Mouse (Mus musculus): ENCODE data around the gene Lrrtm3.

Lrrtm3 gene

DNA sequence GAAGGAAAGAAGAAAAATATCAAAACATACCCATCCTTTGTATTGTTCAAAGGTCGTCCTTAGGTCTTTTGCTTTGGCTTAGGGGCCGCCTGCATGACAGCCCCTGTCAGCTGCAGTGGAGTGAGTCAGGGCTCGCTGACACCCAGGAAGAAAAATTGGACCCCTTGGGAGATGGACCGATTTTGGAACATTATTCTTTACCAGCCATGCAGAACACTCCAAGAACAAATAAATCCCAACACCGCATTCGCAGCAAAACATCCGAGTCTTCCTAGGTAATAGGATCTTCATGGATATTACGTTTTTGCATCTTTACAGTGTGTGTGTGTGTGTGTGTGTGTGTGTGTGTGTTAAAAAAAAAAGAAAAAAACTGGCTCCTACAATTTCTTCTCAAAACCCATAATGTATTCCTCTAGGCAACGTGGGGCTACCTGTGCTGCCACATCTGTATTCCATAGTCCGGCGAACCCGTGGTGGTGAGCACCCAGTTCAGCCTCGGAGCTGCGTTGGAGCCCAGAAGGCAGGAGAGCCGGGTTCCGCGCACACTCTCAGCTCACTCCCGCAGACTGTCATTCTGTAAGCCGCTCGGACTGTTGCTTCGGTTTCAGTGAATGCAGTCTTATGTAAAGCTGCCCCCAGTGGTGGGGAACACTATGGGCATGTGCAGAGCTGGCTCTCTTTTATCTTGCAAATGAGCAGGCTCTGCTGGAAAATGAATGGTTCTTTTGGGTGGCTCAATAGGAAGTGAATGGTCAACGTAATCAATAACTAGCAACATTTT lies at the start of gene Lrrtm3:
Gene Lrrtm3, minus strand, starts transcription at position 598 of the 781 bp plus-strand sequence.
- DNase-seq, result peak; percentile 9

DNA sequence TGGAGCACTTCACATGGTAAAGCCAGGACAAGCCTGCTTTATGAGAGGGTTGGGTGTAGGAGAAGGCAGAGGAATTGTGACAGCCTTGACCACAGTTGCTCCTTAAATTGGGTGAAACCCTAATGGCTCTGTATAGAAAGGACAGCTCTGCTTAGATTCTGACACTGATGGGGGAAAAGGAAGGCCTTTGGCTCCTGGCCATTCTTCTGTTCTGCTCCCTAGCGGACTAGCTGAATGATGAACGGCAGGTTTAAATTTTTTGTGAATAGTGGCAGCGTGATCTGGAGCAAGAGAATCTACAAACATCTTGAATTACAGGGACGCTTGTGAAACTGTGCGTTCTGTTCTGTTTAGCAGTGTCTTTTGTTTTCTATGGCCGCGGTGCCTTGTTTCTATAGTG lies 45.4 kb upstream of the Lrrtm3 start:
- DNase-seq, result no peak

DNA sequence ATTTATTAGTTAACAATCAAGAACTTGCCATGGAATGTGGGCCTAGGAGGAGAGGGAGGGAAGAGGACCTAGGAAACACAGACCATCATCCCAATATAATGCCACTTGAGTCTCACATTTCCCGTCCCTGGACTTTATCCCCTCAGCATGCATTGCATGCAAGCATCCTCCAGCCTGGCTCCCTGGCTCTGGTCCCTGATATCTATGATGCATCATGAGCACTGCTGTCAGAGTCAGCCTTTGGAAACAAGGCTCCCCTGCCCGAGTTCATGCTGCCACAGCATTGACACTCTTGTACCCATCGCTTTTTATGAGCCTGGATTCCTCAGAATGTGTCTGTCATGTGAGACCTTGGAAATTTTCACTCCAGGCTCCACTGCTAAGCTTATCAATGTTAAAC lies 43.4 kb upstream of the Lrrtm3 start:
- no peak for DNase-seq

DNA sequence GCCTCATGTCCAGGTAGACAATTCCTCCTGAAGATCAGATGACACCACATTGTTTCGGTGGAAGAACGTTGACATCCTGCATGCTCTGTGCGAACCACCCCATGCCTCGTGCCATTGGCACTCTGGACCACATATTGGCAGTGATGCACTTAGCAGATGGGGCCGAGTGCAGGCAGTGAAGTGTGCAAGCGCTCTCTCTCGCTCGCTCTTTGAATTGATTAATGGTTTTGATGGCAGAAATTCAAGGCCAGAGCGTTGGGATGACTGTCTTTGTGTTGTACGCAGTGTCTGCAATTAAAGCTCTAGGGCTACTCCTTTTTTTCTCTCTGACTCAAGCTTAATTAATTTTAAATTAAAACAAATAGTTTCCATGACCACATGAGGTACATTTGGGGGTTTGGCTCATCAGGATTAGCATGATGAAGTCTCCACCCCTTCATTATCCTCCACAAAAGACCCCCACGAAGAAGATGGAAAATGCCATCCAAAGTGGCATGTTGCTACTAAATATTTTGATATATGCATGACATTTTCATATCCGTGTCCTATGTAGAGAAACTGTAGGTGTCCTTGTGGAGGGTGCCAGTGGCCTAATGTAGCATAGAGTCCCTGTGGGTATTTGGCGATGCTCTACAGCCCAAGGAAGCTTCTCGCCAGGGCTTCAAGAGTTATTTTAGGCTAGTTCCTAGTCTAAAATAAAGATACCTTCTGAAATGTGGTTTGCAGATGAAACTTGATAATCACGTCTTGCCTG lies 40.5 kb upstream of the Lrrtm3 start:
- DNase-seq, result no peak

DNA sequence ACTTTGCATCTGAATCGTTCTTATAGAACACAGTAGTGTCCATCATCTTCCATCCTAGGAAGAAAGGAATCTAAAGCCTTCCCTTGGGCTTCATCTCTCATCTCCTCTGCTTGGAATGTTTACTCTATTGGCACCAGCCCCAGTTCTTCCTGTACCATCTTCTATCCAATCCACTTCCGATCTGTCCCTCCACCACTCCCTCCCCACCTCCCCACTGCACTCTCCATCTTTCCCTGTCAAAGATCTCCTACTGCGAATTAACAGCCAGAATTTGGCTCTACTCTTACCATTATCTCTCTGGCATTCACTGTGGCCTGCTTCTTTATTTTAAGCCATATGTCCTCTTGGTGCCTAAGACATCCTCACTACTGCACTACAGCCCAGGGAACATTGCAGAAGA lies 28.8 kb upstream of the Lrrtm3 start:
- no peak for DNase-seq

DNA sequence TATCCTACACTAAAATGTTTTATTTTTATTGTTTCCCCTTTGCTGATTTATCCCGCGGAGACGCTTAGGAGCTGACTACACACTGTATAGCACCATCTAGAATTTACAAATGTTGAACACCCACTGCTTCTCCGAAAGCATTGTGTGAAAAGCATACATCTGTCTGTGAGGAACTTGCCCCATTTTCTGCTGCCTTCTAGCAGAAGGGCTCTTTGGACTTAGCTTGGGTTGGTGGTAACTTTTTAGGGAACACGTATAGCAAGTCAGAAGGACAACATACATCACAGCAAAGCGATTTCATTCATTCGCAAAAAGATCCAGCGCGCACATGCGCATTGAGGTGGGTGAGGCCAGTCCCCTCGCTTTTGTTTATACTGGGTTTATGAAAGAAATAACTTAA lies 25.2 kb upstream of the Lrrtm3 start:
- no peak for DNase-seq

DNA sequence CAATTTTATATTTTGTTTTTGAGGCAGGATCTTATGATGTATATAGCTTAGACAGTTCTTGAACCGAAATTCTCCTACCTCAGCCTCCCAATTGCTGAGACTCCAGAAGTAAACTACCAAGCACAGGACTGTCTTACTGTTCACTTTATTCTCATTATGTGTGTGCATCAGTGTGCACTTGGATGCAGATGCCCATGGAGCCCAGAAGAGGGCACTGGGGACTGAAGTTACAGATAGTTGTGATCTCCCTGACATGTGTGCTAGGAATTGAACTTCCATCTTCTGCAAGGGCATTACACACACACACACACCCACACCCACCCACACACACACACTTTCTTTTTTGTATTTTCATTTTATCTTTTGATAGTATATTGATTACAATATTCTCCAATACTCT lies 6.5 kb upstream of the Lrrtm3 start:
- no peak for DNase-seq

DNA sequence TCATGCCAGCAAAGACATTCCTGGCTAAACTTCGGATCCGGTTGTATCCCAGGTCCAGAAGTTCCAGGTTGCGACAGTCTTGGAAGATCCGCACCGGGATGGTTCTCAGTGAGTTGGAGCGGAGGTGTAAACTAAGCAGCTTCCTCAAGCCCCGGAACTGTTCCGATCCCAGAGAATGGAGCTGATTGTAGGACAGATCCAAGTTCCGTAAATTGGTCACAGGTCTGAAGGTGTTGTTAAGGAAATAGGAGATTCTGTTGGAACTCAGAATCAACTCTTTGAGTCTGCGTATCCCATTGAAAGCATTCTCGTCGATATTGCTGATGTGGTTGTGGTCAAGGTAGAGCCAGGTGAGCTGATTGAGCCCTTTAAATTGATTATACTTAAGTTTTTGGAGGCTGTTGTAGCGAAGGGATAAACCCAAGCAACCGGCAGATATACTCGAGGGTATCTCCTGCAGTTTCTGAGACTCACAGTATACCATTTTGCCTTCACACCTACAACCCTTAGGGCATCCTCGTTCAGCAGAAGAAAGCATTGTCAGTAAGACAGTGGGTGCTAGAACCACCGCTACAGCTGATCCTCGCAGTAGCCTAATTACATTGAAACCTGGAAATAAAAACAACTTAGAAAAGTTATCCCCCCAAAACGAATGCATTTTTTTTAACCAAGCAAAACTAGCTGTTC lies 1.2 kb downstream of the Lrrtm3 start:
- DNase-seq, result no peak

DNA sequence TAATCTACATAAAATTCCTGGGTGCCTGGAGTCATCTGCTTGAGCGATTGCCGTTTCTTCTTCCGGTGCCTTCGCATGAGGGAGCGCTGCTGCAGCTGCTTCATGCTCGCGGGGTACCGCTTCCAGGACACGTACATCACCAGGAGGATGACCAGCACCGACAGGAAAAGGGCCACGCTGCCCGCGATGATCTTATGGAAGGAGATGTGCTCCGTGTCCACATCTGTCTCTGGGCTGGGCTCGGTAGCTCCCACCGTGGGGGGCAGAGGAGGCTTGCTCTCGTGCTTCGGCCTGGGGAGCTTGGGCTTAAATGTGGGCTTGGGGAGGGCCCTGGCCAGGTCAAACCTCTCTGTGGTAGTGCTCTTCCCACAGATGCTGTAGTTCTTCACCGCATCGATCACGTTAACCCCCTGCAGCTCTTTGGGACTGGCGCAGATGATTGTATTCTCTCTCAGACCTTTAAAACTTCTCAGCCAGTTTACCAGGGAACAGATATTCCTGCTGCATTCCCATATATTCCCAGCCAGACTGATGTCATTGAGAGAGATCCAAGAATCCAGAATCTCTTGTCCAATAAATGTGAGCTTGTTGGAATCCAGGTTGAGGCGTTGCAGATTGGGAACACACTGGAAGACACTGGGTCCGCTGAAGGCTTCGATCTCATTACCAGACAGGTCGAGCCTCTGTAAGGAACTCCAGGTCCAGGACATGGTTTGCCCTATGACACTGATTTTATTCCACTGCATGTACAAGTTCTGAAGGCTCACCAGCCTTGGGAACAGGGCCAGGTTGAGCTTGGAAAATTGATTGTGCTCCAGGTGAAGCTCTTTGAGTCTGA lies 1.9 kb downstream of the Lrrtm3 start:
- no peak for DNase-seq

DNA sequence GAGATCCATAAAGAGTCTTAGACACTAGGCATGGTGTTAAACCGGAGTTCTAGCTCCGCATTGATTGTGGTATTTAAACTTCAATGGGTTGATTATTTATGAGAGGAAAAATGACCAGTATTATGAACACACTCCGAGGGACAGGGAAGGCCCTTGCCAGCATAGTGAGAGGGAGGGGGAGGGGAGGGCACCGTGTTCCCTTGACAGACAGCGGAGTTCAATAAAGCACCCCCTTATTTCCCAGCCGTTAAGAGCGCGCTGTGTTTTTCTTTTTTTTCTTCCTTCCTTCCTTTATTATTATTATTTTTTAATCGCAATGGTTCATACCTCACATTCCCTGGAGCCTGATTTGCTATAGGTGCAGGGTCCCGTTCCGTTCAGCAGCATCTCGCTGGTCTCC lies 2.6 kb downstream of the Lrrtm3 start:
- no peak for DNase-seq

DNA sequence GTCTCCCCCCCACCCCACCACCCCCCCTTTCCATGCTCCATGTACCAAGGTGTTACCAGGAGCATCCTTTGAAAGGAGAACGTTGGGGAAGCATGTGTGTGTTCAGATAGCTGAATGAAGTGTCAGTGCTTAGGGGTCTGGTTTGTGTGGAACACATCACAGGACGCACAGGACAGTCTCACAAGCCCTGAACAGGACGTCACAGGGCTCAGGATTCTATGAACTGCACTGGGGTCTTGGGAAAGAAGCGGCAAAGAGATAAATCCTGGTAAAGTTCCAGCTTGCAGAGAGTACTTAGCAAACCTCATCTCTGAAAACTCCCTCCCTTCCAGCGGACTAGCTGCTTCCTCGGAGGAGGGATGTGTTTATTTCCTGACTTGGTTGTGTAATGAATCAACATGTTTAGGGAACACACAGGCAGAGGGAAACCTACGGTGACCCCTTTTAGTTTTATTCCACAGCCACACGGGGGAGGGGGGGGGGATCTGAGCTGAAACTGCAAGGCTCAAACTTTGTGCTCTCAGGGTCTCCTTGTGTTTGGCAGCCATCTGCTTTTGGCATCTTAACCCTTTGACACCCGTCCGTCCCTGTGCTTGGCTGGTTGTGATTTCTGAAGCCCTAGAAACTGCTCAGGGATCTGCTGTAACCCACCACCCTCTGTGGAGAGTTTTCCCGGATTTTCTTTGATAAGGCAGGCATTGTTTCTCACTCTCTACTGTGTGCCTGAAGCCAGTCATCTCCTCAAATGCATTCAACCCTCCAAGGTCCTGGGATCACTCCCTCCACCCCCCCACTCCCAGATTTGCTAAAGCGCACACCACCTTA lies 3.3 kb downstream of the Lrrtm3 start:
- DNase-seq, result no peak

DNA sequence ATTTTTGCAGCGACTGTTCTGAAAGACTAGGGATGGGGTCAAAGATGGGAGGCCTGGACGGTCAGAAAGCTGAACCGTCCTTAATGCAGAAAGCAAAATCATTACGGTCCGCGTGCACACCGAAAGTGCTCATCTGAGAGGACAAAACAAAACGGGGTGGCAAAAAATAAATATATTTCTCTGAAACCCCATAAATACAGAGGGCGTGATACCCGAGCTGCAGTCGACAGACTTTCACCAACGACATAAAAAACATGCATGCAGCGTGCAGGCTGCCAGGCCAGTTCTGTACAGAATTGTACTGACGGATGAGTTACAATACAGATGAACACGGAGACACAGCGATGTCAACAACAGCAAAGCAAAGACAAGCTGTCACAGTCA lies 3.9 kb downstream of the Lrrtm3 start:
- DNase-seq, result no peak

DNA sequence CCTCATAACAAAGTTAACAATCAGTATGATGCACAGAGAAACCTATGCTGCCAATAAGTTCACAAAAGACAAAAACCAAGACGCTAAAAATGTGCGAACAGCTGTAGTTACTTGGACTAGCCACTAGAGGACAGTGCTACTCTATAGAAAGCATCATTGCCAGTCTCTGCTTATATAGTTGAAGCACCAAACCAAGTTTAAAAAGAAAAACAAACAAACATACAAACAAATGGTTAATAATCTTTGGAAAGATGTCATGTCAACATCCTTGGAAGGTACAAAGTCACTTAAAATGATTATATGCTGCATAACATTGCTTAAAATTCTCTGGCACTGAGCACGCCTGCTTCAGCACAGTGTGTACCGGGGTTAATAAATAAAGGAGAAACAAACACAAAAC lies 5.6 kb downstream of the Lrrtm3 start:
- DNase-seq, result no peak

DNA sequence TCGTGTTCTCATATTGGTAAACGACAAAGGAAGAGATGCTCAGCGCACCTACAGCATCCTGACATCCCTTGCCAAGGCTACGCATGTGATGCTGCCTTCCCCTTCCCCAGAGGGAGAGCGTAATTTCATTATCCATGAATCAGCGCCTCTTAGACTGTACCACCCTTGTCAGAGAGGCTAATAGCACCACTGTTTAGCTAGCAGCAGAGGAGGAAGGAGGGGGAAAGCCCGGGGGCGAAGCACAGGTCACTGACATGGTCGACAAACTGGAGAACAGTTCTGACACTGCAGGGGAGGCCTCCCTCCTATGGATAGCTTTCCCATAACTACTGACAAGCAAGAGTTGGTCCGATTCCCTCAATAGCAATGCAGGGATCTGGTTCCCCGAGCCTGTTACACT lies 6.3 kb downstream of the Lrrtm3 start:
- DNase-seq, result no peak

DNA sequence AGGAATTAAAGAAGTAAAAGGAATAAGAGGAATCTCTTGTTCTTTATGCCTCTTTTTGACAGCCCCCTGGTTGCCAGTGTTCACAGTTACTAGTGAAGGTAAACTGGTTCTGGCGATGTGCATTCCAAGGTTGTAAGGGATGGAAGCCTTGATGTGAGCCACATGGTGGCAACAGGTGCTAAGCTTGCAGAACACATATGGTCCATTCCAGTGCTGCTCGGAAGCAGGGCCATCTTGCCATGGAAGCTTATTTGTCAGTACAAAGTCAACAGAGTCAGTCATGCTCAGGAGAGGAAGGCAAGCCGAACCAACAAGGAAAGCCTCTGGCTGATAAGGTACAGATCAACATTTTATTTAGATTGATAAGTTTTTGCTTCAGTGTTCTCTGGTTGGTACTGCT lies 7.7 kb downstream of the Lrrtm3 start:
- no peak for DNase-seq

DNA sequence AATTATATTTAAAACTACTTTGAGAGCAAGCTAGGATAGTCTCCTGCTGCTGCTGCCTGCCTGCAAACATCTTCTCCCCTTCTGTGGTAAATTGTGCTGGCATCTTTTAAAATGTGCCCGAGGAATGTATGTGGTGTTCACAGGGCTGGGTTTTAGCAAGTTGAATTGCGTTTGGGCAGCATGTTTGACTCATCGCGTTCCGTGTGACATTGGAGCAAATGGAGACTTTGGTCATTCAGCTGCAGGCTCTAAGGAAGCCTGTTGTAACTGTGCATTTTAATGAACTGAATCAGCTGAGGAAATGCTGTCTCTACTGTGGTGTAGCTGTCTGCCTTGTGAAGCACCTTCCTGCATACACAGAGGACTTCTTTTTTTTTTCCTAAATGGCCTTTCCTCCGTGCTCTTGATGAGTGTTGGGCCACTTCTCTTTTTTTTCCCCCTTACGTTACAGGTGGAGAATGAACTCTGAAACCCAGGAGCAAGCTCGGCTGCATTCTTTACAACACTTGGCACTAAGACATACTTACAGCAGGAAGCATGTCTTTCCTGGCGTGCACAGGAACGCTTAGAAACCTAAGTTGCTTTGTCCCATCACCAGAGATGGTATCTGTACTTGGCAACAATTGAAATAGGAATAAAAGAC lies 13.5 kb downstream of the Lrrtm3 start:
- DNase-seq, result no peak

DNA sequence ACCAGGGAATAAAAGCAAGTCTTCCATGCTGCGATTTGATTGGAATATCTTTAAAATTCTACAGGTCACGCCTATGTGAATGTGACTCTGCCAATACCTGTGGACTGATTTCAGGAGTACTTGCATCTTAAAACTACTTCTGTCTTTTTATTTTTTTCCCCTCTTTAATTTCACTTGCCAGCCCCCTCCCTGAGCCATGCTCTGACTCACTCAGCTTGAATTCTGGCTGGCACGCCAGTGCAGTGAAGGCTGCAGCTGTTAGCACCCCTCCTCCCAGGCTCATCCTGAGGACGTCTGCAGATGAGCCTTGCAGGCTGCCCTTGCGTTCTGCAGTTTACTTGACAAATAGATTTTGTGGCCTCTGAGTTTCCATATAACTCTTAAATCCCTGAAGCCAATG lies 14.1 kb downstream of the Lrrtm3 start:
- no peak for DNase-seq

DNA sequence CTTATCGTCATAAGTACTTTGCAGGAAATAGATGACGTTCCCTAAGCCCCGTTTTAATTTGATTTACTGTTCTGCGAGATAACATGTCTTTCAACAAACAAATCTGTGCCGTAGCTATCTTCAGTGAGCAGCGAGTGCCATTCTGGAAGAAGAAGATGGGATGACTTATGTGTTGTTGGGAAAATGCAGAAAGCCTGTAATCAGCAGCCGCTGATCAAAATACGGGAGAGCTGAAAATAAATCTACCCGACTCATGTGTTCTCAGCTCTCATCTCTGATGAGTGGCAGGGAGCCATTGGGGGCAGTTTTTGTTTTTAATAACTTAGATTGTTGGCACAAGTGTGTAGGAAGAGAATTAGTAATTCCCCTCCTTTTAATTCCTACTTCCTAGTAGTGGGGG lies 26.4 kb downstream of the Lrrtm3 start:
- DNase-seq, result no peak

DNA sequence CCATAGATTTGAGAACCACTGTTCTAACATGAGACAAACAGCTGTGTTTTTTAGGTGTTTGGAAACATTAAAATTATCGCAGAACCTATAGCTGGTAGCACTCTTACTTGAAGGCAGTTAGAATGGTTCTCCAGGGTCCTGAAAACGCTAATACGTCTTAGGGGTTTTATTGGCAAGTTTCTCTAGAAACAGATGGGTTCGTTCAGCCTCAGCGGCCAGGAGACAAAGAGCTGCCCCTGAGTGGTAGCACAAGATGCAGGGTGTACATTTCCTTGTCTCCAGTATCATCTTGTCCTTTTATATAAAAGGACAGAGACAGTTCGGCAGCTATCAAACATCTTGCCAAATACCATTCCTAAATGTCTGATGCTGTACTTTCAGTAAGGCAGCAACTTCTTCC lies 40.1 kb downstream of the Lrrtm3 start:
- DNase-seq, result no peak

DNA sequence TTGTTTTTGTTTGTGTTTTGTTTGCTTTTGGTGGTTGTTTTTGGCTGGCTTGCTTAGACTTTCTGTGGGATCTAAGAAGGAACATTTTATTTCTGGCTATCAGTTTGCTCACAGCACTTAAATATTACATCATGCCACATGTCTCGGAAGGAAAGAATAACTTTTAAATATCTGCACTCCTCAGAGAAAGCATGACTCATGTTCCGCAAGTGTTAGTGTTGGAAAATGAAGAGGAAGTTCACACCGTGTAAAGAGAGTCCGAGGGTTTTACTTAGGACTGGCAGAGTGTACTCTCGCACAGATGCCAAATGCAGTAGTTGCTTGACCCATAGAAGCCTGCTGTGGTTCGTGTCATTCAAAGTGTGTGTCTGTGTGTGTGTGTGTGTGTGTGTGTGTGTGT lies 40.9 kb downstream of the Lrrtm3 start:
- no peak for DNase-seq

DNA sequence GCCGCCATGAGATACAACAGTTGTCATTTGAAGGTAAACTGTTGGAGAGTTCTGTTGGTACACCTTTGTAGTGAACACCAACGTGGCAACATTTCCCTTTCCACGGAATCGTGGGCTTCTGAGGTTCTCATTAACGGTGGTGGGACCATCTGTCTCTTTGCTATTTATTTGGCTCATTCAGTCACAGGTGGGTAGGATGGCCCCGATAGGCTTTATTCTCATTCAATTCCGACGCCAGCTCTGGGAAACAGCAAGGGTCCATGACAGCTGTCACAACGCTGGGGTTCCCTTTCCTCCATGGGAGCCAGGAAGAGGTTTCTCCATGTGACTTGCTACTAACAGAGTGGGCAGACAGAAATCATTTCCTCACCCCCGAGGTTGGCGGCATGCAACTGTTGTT lies 48.2 kb downstream of the Lrrtm3 start:
- DNase-seq, result no peak

DNA sequence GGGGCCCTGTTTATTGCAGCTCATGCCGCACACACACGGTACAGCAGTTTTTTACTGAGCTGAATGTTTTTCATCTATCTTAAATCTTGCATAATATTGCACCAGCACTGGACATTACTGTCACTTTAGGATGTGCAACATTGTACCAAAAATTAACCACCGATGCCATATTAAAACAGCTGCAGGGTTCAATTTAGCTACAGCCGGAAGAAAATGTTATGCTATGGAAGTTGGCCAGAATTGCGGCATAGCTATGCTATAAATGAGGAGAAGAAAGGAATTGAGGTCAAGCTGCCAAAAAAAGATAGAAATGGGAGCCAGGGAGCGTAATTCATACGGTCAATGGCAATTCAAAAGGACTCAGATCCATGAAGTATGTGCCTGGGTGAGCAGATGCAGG lies 48.9 kb downstream of the Lrrtm3 start:
- DNase-seq, result no peak

Data from kidney, adult 11 months (tissue).